Mouse (Mus musculus) neural tube, embryonic 11.5 days (tissue): ENCODE measurements around the gene Tas2r108. TPM values are rescaled to one million over a fixed set of nuclear protein-coding genes. Genes with fewer than 3 reads are reported as not detected.
A peak's percentile ranks its signal among the peaks of the same experiment; 100 is the strongest.

Experiments
- ATAC-seq: fragments of 200-750 bp; cut with Nextera tagmentation; 2 replicates; pipeline ENCODE4 v1.8.0; 2017; ENCODE audit warnings: moderate number of reproducible peaks, mild to moderate bottlenecking, moderate TSS enrichment, moderate library complexity; ENCODE audit not compliant: insufficient read depth, low FRiP score, low TSS enrichment
- DNase-seq: peaks from one replicate; pipeline ENCODE4 v3.0.0-alpha.2; 2015; ENCODE audit warnings: low spot score
- H3K27ac ChIP-seq: fragments of 300-500 bp; sonication (generic); 2 replicates; pipeline ENCODE4 v1.5.1; 2014; ENCODE audit warnings: low read depth, mild to moderate bottlenecking, low read length
- H3K27me3 ChIP-seq: fragments of 300-500 bp; sonication (generic); 2 replicates; pipeline ENCODE4 v1.6.1; 2014; ENCODE audit warnings: mild to moderate bottlenecking, low read length, mixed read lengths; ENCODE audit not compliant: control insufficient read depth, insufficient read depth
- H3K36me3 ChIP-seq: fragments of 300-500 bp; sonication (generic); 2 replicates; pipeline ENCODE4 v1.6.1; 2014; ENCODE audit warnings: mild to moderate bottlenecking, low read length, moderate library complexity, mixed read lengths; ENCODE audit not compliant: control insufficient read depth, insufficient read depth
- H3K4me1 ChIP-seq: fragments of 300-500 bp; sonication (generic); 2 replicates; pipeline ENCODE4 v1.6.1; 2014; ENCODE audit warnings: low read length, mixed read lengths; ENCODE audit not compliant: control insufficient read depth, insufficient read depth
- H3K4me2 ChIP-seq: fragments of 300-500 bp; sonication (generic); 2 replicates; pipeline ENCODE4 v1.6.1; 2014; ENCODE audit warnings: low read depth, mild to moderate bottlenecking, moderate library complexity
- H3K4me3 ChIP-seq: fragments of 300-500 bp; sonication (generic); 2 replicates; pipeline ENCODE4 v1.5.1; 2014; ENCODE audit warnings: low read depth, low read length
- H3K9ac ChIP-seq: fragments of 300-500 bp; sonication (generic); 2 replicates; pipeline ENCODE4 v1.6.1; 2014; ENCODE audit warnings: mild to moderate bottlenecking, low read length
- H3K9me3 ChIP-seq: fragments of 300-500 bp; sonication (generic); 2 replicates; pipeline ENCODE4 v1.6.1; 2016; ENCODE audit warnings: low read length; ENCODE audit not compliant: control insufficient read depth
- WGBS: fragments of 180-500 bp; shearing (Covaris S2); extraction: QIAGEN DNeasy Blood & Tissue Kit; methylation state at CpG from one replicate; pipeline ENCODE4 v1.1.7; 2014; 5-methylcytosine and 5-hydroxymethylcytosine counted together
- polyA plus RNA-seq: library from polyadenylated mRNA; unstranded; fragments of >200 nt; fragmentation: Nextera tagmentation; extraction: Ambion mirVana; gene quantifications from 2 replicates; pipeline ENCODE4 v1.2.1, GENCODE M21; 2014

Gene Tas2r108
- not detected in 2 replicates for polyA plus RNA-seq

GRCm38 (mm10) chr6:40493229-40493628, at the start of gene Tas2r108:
Gene Tas2r108 (plus strand): TSS chr6:40493529.
- Histone ChIP-seq H3K9ac (no peak within 1 kb of the TSS), H3K27me3 (no peaks in the 10 kb centered on the region), H3K9me3 (no peaks in the 10 kb centered on the region), H3K4me1 (no peaks in the 10 kb centered on the region), H3K4me3 (no peak within 1 kb of the TSS), H3K27ac (no peak within 1 kb of the TSS), H3K4me2 (no peak within 1 kb of the TSS), H3K36me3 (no peaks in the 10 kb centered on the region)
- WGBS, result 86% methylated on average over 3 of the region's 3 CpGs
- no peak for DNase-seq
- no peak for ATAC-seq

GRCm38 (mm10) chr6:40448626-40449025, 44.7 kb upstream of the Tas2r108 start:
- Histone ChIP-seq H3K9ac (no peak overlapping the region), H3K27me3 (no peaks in the 10 kb centered on the region), H3K27ac (no peak overlapping the region), H3K4me3 (no peak overlapping the region), H3K36me3 (no peaks in the 10 kb centered on the region), H3K4me2 (no peak overlapping the region), H3K9me3 (no peaks in the 10 kb centered on the region), H3K4me1 (no peaks in the 10 kb centered on the region)
- DNase-seq, result no peak
- ATAC-seq, result no peak

GRCm38 (mm10) chr6:40454436-40455041, 38.8 kb upstream of the Tas2r108 start:
- 24% methylated on average over 7 of the region's 7 CpGs for WGBS
- Histone ChIP-seq H3K9me3 (no peaks in the 10 kb centered on the region), H3K4me2 (no peak overlapping the region), H3K27ac (no peak overlapping the region), H3K36me3 (no peaks in the 10 kb centered on the region), H3K27me3 (no peaks in the 10 kb centered on the region), H3K9ac (no peak overlapping the region), H3K4me3 (no peak overlapping the region), H3K4me1 (no peaks in the 10 kb centered on the region)
- ATAC-seq (no peak), DNase-seq (no peak)

GRCm38 (mm10) chr6:40465710-40466109, 27.6 kb upstream of the Tas2r108 start:
- no peak overlapping the region for H3K27ac ChIP-seq
- H3K9ac ChIP-seq, result no peak overlapping the region
- no peaks in the 10 kb centered on the region for H3K4me1 ChIP-seq
- H3K36me3 ChIP-seq, result no peaks in the 10 kb centered on the region
- no peak overlapping the region for H3K4me2 ChIP-seq
- 63% methylated on average over 6 of the region's 6 CpGs for WGBS
- H3K9me3 ChIP-seq, result no peaks in the 10 kb centered on the region
- DNase-seq, result no peak
- no peaks in the 10 kb centered on the region for H3K27me3 ChIP-seq
- no peak overlapping the region for H3K4me3 ChIP-seq
- no peak for ATAC-seq

- H3K27ac ChIP-seq, result peak within 1 kb of the TSS; percentile 93
- peak; percentile 95 for DNase-seq
- no peaks in the 10 kb centered on the region for H3K9me3 ChIP-seq
- under 1% methylated on average over 54 of the region's 54 CpGs for WGBS
- H3K4me3 ChIP-seq, result peak within 1 kb of the TSS; percentile 75
- H3K4me2 ChIP-seq, result peak within 1 kb of the TSS; percentile 73
- no peaks in the 10 kb centered on the region for H3K27me3 ChIP-seq
- peak within 1 kb of the TSS; percentile 97 for H3K9ac ChIP-seq
- H3K36me3 ChIP-seq, result no peaks in the 10 kb centered on the region; the same call in 1 of the 2 replicates
- peaks cover 4% of the 10 kb centered on the region; the same call in 1 of the 2 replicates for H3K4me1 ChIP-seq
- peak; percentile 95 for ATAC-seq
Observed at GRCm38 (mm10) chr6:40470916-40471719, 22.2 kb upstream of the Tas2r108 start, which contains the start of gene Ssbp1. Gene Ssbp1 (plus strand): TSS chr6:40471352.

- peak overlapping the region; percentile 93 for H3K27ac ChIP-seq
- DNase-seq (no peak), ATAC-seq (peak; percentile 14; the same call in 1 of the 2 replicates)
- H3K4me1 ChIP-seq, result peaks cover 4% of the 10 kb centered on the region; the same call in 1 of the 2 replicates
- 2% methylated on average over 7 of the region's 7 CpGs for WGBS
- H3K9ac ChIP-seq, result peak overlapping the region; percentile 97
- H3K9me3 ChIP-seq, result no peaks in the 10 kb centered on the region
- peak overlapping the region; percentile 75 for H3K4me3 ChIP-seq
- peak overlapping the region; percentile 73 for H3K4me2 ChIP-seq
- H3K36me3 ChIP-seq, result peaks cover 1% of the 10 kb centered on the region
- no peaks in the 10 kb centered on the region for H3K27me3 ChIP-seq
Observed at GRCm38 (mm10) chr6:40471720-40472010, 21.7 kb upstream of the Tas2r108 start.

GRCm38 (mm10) chr6:40476132-40476531, 17.2 kb upstream of the Tas2r108 start:
- whole genome bisulfite sequencing, result 93% methylated on average over 4 of the region's 4 CpGs
- H3K27me3 ChIP-seq, result no peaks in the 10 kb centered on the region
- H3K27ac ChIP-seq, result no peak overlapping the region
- no peak overlapping the region for H3K4me2 ChIP-seq
- no peak overlapping the region for H3K4me3 ChIP-seq
- no peak for ATAC-seq
- no peaks in the 10 kb centered on the region for H3K9me3 ChIP-seq
- H3K9ac ChIP-seq, result no peak overlapping the region
- DNase-seq, result no peak
- H3K4me1 ChIP-seq, result peaks cover 4% of the 10 kb centered on the region; the same call in 1 of the 2 replicates
- peaks cover 12% of the 10 kb centered on the region for H3K36me3 ChIP-seq

- H3K4me2 ChIP-seq, result no peak overlapping the region
- no peaks in the 10 kb centered on the region for H3K4me1 ChIP-seq
- no peak for ATAC-seq
- no peak overlapping the region for H3K9ac ChIP-seq
- H3K4me3 ChIP-seq, result no peak overlapping the region
- peaks cover 16% of the 10 kb centered on the region for H3K36me3 ChIP-seq
- H3K9me3 ChIP-seq, result no peaks in the 10 kb centered on the region
- no peak for DNase-seq
- no peaks in the 10 kb centered on the region for H3K27me3 ChIP-seq
- WGBS, result 93% methylated on average over 1 of the region's 1 CpGs
- no peak overlapping the region for H3K27ac ChIP-seq
Observed at GRCm38 (mm10) chr6:40479705-40480104, 13.6 kb upstream of the Tas2r108 start.

GRCm38 (mm10) chr6:40482318-40482717, 11.0 kb upstream of the Tas2r108 start:
- 92% methylated on average over 5 of the region's 5 CpGs for WGBS
- Histone ChIP-seq H3K9me3 (no peaks in the 10 kb centered on the region), H3K27me3 (no peaks in the 10 kb centered on the region)

More at GRCm38 (mm10) chr6:40482318-40482717, 11.0 kb upstream of the Tas2r108 start:
- H3K9ac ChIP-seq, result no peak overlapping the region
- H3K4me3 ChIP-seq, result no peak overlapping the region
- ATAC-seq (no peak), DNase-seq (no peak)
- no peaks in the 10 kb centered on the region for H3K4me1 ChIP-seq
- H3K4me2 ChIP-seq, result no peak overlapping the region
- H3K36me3 ChIP-seq, result peaks cover 11% of the 10 kb centered on the region
- H3K27ac ChIP-seq, result no peak overlapping the region
